Mouse (Mus musculus) kidney, postnatal 14 days (tissue): ENCODE measurements around the gene Hmgb3.

Experiments used
- DNase-seq: peaks from one replicate; pipeline ENCODE4 v3.0.0; 2022; ENCODE audit warnings: mixed read lengths

Gene Hmgb3

DNA sequence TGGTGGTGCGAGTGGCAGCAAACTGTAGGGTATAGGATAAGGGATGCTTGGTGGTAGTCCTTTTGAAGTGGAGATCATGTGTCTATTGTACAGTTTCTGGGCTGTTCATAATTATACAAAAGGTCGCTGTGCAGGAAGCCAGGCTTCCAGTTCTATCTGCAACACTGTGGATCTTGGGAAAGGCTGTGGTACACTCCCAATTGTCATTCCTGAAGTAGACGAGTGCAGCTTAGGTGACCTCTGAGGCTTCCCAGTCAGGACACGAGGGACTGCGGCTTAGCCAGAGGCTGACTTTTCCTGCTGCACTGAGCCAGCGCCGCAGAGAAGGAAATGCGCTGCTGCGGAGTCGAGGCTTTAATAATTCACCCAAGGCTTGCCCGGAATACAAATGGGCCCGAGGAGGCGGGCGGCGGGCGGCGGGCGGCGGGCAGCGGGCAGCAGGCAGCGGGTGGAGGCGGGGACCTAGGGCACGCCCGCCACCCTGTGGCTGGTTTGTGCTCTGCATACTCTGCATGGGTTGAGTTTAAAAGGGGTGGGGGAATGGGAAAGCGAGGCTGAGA lies 45.4 kb downstream of the Hmgb3 start:
- peak; percentile 80 for DNase-seq
